Mouse (Mus musculus) layer of hippocampus, postnatal 10 days (tissue): ENCODE data around the gene Arhgap20. TPM values are rescaled to one million over a fixed set of nuclear protein-coding genes. Genes with fewer than 3 reads are reported as not detected.
A peak's percentile ranks its signal among the peaks of the same experiment; 100 is the strongest.

Experiments
- DNase-seq, 2 experiments: peaks; one replicate each; pipeline ENCODE4 v3.0.0; 2021; ENCODE audit warnings: low spot score in 2 of 2
- long read RNA-seq: library from polyadenylated mRNA; stranded (forward); transcript quantifications from one replicate; pipeline ENCODE4 v2.0.0, GENCODE M21; 2023
- total RNA-seq, 2 experiments: library from RNA; stranded (reverse); gene quantifications; 2 replicates each; pipeline ENCODE4 v1.2.3; 2021

Gene Arhgap20
- 10 to 100 TPM; 51.1 to 57.7 TPM for total RNA-seq
- long read RNA-seq, full-length matches to known transcripts = 1 of 6 reads
- long read RNA-seq, partial matches to known transcripts = 2 of 6 reads
- long read RNA-seq, other reads (novel, unspliced or antisense) = 3 of 6 reads

DNA sequence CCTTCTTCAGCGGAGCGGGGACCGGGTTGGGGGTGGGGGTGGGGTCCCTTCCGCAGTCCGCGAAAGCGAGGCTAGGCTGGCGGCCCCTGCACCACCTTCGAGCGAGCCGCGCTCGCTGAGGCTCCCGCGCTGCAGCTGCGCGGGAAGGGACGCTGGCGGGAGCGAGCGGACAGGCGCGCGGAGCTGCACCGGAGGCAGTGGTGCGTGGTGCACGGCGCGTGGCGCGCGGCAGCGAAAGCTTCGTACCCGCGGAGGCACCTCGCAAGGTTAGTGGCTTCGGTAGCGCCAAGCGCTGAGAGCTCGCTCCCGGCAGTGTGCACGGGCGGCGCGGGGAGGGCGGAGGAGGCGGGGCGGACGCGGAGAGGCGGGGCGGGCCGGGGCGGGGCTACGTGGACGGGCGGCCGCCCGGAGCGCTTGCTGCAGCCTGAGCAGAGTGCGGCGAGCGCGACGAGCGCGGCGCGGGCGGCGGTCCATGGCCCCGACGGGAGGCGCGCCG is at the start of gene Arhgap20:
Arhgap20 (plus strand) TSS at position 417 of the 496 bp plus-strand sequence.
- peak; percentile 84 to 90 for DNase-seq

DNA sequence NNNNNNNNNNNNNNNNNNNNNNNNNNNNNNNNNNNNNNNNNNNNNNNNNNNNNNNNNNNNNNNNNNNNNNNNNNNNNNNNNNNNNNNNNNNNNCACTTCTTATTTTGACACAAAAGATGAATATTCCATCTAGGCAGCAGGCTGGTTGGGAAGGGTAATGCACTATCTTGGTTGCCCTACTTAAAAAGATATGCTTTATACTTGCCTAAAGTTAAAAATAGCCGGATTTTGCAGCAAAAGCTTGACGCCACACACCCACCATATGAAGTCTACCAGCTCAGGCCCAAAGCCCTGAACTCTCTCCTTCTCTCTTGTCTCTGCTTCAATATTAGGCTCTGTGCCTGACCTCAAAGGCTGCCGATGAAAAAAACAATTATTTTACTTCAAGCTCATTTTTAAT is 46.3 kb upstream of the Arhgap20 start:
- no peak for DNase-seq

DNA sequence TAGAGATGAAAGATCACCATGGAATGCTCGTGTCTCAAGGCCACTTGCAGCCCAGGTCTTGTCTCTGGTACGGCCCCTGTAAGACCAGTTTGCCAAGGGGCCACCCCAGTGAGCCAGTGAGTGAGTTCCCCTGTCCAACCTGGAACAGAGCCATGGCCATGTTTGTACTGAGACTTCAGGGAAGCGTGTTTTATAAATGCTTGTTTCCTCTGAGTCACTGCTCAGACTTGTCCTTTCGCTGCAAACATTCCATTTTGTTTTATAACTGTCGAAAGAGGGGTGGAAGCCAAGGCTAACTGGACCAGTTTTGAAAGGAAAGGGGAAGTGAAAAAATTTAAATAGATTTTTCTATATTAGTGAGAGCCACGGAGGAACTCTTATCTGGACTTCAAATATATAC is 37.2 kb upstream of the Arhgap20 start:
- no peak for DNase-seq

DNA sequence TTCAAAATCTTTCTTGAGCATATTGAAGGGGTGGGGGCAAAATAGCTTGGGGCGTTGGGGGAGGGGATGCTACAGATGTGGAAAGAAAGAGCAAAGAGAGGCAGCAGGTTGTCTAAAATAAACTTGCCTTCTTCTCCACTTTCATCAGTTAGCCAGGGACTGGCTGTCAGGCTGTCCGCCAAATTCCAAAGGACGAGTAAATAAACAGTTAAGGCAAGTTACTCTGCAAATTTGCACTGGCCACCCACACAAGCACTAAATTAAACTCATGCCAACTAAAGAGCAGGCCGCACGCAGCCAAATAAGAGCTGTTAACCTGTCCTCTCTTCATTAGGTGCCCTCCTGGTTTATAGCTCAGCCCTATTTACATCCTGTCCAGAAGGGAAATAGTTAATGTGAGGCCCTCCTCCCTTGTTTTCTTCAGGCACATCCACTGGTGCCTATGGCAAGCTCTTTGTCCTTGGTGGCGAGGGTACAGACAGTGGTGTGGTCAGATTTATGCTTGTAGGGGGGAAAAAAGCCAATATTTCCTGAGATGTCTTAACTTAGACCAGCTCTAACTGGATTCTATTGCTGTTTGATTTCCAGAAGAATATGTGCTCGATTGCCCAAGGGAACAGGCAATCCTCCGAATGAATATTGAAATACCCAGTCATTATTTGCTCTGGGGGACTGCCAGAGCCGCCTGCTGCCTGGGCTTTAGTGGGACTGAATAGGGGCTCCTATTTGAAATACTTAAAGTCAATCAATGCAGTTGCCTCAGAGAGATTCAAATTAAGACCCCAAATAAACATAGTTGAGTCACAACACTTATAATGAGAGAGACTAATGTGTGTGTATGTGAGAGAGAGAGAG is 29.7 kb upstream of the Arhgap20 start:
- peak; percentile 10 to 20 for DNase-seq

DNA sequence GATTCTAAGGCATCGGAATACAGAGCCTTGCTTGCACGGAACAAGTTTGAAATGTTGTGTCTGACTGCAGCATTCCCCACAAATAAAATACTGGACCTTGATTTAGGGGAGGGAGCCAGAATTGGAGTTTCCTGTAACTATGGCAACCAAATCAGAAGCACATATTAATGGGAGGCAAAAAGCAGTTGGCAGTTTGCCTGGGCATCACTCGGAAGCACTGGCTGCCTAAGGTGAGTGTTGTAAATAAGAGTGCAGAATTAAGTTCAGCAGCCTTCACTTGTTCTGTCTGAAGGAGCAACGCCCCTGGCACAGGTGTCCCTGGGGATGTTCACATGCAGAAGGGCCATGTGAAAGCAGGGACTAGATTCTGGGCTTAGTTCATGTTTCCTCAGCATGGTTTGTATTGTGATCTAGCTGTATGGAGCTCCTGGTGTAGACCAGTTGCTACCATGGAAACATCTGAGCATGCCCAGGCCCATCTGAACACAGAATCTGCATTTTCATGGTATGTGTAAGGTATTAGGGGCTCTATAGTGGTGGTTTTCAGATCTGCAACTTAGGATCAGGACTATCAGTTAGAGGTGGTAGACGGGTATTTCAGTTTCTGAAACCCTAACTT is 28.3 kb upstream of the Arhgap20 start:
- peak; percentile 28 to 55 for DNase-seq

DNA sequence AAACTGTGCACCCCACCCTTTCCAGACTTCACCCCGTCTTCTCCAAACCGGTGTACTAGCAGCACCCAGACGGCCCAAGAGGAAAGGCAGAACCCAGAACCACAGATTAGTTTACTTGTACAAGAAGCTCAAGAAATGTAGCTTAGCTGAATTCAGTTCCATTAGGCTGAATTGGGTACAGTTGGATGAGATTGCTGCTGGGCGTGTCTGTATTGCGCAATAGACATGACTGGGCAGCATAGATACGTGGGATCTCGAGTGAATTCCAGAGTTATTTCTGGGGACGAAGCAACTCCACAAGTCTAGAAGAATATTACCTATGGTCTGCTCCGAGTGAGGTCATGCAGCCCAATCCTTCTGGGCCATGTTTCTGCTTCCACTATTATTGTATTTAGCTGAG is 26.8 kb upstream of the Arhgap20 start:
- DNase-seq = no peak

DNA sequence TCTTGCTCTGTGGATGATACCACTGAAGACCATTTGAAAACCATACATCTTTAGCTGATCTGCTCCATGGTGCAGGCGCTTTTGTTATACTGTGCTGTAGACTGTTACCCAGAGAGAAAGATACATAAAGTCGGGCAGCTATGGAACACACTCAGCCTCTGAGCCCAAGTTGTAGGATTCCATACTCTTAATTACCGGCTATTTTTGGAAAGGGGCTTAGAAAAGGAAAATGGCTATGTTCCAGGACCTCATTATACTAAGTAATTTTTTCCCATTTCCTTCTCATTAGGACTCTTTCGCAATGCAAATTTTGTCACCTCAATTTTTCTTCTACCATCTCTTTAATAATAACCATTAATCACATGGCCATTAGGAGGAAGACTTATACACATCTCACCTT is 25.3 kb upstream of the Arhgap20 start:
- DNase-seq = no peak

DNA sequence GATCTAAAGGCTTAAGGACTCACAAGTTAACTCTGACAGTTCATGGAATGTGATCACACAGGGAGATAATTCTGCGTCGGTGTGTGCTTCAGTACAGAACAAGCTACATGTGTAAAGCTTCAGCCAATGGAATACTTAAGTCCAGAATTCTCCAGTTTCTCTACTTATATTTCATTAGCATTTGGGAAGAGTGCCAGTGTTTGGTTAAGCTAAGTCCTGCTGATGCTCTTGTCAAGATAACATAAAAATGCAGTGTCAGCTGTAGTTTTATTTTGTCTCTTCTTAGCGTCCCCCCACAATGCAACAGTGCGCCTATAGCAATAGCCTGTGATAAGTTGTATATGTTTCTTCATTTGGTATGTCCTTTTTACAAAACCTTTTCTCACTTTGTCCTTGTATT is 15.0 kb upstream of the Arhgap20 start:
- DNase-seq = no peak

DNA sequence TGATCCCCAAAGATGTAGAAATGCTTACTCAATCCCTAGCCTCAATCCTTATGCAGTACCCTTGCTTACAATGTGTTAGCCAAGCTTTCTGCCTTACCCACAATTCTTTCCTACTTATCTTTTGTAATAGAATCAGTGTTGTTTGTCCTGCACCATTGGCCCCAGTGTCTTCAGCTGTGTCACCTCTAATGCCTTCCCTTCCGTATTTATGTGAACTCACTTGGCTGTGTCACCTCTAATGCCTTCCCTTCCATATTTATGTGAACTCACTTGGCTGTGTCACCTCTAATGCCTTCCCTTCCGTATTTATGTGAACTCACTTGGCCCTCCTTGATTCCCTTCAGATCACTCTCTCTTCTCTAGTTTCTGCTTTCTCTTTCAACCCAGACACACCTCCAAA is 4.1 kb upstream of the Arhgap20 start:
- no peak for DNase-seq

DNA sequence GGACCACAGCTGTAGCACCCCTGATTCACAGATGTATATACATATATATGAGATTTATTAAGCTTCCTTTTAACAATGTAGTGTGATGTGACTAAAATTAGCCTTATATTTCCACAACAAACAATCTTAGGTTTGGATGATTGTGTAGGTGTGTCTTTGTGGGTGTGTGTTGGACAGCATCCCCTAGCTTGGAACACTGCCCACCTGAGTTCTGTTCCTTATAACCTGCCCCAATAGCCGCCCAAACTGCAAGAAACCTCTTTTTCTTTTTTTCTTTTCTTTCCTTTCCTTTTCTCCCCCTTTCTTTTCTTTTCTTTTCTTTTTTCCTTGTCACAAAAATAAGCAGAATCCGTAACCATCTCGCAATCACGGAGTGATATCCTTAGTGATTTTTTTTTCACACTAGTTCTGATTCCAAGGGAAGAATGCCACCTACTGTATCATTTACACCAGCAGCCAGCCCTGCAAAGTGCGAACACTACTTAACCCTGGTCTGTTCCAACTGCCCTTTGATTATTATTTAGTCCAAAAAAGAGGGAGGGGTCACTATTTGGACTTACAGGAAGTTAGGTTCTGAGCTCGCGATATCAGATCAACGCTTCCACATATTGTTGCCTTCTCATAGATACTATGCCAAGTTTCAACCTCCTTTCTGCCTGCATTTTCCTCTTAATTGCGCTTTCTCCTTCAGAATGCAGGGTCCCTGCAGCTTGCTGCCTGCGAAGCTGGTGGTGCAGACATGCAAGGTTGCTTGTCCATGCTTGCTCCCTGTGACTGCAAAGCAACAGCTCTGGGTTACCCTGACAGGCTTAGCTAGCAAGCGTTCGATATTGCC is 879 bp upstream of the Arhgap20 start:
- no peak for DNase-seq

DNA sequence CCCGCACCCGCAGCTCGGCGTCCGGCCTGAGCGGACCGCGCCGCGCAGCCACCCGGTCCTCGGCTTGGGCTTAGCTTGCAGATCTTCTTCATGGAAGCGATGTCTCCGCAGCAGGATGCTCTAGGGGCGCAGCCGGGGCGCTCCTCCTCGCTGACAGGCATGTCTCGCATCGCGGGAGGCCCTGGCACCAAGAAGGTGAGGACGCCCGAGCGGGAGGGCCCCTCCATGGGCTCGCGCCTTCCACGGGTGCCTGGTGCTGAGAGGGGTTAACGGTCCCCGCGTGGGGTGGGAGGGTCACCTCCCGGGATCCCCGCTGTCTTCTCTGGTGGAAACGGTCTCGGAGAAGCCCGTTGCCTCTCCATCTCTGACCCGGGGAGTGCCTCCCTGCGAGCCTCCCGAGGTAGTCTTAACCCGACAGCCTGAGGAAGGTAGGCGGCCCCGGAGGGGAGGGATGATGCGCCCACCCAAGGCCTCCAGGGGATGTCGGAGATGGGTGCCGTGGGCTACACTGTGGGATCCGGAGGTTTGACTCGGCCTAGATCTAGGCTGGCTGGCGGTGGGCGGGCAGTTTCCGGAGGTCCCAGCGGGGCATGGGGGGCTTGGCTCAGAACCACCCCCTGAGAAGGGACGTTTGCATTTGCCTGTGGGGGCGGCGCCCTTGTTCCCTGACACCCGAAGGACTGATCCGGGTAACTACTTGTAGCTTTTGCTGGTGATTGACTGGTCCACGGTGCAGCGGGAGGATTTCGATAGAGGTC is 459 bp downstream of the Arhgap20 start:
- DNase-seq = peak; percentile 65 to 72

DNA sequence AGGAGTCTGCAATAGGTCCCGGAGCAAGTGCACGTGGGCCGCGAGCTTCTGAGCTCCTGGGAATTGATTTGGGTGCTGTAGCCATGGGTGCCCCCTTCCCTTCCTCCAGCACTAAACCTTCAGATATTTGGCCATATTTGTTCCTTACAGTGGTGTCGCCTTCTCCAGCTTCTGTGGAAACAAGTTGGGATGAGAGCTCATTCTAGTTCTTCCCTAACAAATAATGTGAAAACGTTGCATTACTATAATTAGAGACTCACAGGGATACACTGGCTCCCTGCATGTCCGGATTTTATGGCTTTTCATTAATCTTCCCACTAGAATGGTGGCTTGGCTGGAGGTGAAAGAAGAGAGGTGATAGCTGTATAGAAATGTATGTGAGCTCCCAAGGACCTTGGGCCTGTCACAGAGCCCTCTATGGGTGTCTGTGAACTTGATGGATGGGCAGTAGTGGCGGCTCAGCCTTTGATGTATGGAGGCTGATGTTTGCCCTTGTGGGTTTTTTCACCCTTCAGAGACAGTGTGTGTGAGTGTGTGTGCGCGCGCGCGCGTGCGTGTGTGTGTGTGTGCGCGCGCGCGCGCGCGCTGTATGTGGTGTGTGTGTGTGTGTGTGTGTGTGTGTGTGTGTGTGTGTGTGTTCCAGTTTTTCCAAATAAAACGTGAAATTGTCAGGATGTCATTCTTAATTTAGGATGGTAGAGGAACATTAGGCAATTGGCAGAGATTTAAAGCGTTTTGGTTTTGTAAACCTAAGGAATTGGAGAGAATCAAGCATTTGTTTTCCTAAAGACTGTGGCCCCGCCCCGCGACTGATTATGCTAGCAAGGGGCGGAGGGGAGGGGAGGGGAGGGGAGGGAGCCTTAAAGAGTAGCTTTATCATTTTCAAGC is 1.3 kb downstream of the Arhgap20 start:
- DNase-seq = peak; percentile 36 to 54

DNA sequence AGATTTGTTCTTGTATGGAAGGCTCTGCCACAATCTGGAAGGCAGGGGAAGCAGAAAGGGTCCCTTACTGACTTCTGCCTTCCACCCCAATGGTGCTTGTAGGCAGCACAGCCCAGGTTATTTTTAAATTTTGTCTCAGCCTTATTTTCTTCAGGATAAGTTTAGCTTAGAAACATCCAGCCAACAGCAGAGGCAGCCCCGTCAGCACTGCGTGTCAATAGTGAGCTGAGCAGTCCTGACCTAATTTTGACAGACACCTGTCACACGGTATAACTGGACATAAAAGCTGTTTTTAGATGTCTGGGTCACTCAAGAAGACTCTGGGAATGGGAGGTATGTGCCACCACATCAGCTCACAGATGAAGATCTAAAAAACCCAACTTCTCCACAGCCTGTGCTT is 9.1 kb downstream of the Arhgap20 start:
- no peak for DNase-seq

DNA sequence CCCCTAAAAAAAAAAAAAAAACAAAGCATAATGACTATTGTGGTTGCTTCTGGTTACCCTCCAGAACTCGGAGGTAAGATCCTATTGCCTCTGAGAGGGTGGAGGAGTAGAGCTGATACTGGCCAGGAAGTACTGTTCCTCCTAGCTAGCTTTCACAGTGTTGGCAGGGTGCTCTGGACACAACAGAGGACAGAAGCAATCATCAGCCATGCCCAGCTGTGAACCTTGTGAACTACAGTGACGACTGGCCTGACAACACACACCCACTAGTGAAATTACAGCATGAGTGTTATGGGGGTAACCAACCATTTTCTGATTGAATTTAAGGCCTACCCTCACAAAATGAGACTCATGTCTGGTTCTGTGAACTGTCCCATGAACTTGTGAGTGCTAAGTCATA is 11.3 kb downstream of the Arhgap20 start:
- no peak for DNase-seq

DNA sequence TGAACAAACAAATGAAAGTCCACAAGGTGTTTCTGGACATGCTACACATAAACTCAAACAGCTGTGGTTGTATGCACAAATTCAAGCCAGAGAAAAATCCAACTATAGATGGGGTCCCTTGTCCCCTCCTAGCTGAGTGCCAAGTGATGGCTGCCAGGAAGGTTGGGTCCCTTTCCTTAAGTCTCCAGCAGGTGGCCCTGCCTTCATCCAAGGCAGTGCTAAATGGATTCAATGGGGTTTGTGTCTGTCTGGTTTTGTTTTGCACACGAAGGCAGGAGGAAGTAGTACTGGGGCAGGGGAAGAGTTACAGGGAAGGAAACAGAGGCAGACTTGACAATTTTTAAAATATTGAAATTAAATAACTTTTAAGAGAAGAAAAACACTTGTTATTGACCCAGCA is 12.0 kb downstream of the Arhgap20 start:
- no peak for DNase-seq

DNA sequence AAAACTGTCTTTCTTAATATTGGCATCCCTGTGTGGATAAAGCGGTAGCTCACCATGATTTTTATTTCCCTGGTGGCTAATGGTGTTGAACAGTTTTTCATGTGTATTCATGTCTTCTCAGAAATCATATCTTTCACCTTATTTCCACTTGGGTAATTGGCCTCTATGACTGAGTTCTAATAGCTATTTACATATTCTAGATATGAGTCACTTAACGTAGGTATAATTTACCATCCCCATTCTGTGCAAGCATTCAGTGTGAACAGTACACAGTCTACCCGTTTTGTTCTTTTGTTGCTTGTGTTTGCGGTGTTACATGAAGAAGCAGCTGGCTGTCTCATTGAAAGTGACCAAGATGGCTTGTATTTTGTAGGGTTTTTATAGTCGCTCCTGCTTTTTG is 14.1 kb downstream of the Arhgap20 start:
- DNase-seq = no peak

DNA sequence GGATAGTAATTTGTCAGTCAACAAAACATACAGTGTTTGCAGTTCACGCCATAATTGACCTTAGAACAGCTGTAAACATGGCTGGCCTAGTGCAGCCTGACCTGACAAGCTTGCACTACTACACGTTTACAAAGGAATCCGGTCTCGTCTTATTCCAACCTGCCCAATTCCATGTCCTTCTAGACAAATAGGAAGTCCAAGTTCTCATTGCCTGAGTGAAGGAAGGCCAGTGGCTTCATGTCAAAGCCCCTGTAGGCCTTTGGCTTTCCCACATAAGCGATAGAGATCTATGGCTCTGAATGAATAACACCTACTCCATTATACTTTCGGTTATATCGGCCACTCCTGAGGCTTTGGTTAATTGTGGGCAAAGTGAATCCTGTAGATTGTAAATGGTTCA is 16.0 kb downstream of the Arhgap20 start:
- no peak for DNase-seq

DNA sequence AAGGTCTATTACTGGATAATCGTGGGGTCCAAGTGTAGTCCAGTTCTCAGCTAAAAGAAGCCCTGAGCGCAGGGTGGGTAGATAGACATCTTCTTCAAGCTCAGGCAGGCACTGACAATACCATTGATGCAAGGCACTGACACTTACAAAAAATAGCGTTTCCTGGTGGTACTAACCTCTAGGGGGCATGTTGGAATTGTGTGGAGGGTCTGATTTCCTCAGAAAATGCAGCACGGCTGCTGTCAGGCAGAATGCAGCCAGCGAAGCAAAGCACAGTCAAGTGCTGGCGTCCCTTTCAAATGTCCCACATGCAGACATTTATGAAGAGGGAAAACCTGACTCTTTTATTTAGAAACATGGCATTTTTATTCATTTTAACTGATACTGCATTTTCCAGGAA is 22.2 kb downstream of the Arhgap20 start:
- peak in 1 of 2 experiments; percentile 27 for DNase-seq

DNA sequence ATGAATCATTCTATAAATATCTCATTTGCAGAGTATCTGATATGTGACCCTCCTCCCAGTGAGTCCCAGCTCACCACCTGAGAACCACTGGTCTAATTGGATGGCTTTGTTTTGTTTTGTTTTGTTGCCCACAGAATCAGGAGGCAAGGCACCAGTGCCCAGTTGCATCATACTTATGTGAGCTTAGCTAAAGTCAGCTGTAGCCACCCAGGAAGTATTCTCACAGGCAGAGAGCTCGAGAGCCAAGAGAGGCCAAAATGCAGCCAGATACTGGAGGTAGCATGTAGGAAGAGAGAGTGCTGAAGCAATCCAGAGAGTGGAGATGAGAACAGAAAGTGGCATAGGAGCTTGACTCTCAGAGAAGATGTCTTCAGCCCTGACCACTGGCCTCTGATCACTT is 23.3 kb downstream of the Arhgap20 start:
- DNase-seq = no peak

DNA sequence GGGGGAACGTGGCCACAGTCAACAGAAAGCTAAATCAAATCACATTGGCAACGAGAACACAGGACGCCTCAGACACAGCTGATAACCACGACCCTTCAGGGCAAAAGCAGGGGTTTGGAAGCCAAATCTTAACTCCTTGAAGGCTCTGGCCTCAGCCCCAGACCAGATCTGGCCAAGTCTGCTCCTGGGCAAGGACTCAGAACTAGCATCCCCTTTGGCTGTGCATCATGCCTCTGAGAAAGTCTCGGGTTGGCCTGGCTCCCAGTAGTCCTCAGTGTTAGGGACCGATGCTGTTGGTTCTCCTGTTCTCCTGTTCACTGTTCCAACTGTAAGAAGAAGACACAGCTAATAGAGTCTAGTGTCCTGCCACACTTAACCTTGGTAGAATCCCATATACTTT is 30.1 kb downstream of the Arhgap20 start:
- peak; percentile 28 to 38 for DNase-seq
